Mouse (Mus musculus) T-cell, adult 2 months (primary cell): Measurements from ENCODE around the gene Cox4i2.
A peak's percentile ranks its signal among the peaks of the same experiment; 100 is the strongest.

ENCODE experiments used
- DNase-seq: peaks from one replicate; pipeline ENCODE4 v3.0.0; 2022; ENCODE audit warnings: low spot score

Cox4i2 gene

DNA sequence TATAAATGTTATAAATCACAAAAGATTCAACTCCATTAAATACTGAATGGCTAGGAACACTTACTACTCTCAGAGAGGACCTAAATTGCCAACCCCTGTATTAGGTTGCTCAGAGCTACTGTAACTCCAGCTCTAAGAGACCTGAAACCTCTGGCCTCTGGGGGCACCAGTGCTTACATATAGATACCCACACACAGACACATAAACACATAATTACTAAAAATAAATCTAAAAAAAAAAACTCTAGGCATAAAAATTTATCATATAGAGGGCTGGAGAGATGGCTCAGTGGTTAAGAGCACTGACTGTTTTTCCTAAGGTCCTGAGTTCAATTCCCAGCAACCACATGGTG, 46.8 kb downstream of the Cox4i2 start:
- no peak for DNase-seq

DNA sequence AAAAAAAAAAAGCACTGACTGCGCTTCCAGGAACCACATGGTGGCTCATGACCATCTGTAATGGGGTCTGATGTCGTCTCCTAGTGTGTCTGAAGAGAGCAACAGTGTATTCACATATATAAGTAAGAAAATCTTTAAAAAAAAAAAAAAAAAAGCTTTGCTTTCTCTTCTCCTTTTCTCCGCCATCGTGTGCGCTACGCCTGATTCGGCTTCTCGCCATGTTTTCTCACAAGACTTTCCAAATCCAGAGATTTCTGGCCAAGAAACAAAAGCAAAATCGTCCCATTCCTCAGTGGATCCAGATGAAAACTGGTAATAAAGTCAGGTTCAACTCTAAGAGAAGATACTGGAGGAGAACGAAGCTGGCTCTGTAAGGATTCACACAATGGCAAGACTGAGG, 48.3 kb downstream of the Cox4i2 start:
- no peak for DNase-seq

DNA sequence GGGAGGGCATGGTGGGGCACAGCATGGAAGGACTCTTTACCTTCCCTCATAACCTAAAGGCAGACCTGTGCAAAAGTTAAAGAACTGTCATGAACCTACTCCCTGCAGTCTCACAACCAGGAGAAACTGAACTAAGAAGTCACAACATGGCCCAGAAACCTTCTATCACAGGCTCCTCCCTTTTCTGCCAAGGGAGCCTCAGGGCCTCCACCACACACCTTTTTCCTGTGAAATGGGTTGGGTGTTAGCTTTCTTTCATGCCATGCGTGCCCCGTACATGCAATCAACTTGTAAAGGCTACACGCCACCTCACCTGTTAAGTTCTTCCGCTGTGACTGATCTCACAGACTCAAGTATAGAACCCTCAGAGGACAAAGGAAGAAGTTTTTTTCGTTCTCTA, 49.1 kb downstream of the Cox4i2 start:
- DNase-seq = peak; percentile 28

DNA sequence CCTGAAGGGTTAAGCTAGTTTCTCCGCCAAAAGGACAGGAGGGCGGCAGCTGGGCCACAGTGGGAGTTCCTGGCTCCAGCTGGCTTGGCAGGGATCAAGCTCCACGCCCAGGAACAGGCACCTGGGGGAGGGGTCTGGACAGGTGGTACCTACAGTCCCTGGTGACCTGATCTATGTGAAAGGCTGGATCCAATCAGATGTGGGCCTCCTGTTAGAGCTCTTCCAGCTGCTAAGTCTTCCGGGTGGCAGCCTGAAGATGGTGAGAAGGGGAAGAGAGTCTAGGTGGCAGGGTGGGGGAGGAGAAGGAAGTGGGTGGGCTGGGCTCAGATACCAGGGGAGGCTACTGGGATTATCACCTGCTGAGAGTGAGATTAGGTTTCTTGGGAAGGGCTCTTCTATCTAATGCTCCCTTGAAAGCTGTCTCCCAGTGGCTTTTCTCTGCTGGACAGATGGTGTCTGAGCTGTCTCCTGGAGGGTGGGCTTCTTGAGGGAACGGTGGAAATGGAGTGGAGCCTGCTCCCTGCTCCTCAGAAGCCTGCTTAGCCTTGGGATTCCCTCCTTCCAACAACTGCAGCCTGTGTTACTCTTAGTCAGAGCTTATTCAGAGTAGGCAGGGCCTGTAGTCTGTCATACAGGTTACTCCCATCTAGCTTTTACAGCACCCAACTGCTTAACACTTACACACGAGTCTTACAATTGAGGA, 50.6 kb downstream of the Cox4i2 start:
- DNase-seq = no peak

DNA sequence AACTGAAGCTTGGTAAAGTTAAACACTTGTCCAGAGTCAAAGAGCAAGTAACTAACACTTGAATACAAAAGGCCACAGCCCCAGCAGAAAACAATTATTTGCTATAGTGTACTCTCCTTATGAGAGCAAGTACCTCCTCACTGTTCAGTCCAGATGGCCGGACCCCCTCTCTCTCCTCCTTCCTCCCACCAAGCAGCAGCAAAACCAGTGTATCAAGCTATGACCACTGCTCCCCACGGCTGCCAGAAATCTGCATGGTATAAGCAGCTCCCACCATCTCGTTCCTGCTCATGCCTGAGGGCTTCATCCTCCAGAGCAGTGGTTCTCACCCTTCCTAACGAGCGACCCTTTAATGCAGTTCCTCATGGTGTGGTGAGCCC, 51.1 kb downstream of the Cox4i2 start:
- no peak for DNase-seq

DNA sequence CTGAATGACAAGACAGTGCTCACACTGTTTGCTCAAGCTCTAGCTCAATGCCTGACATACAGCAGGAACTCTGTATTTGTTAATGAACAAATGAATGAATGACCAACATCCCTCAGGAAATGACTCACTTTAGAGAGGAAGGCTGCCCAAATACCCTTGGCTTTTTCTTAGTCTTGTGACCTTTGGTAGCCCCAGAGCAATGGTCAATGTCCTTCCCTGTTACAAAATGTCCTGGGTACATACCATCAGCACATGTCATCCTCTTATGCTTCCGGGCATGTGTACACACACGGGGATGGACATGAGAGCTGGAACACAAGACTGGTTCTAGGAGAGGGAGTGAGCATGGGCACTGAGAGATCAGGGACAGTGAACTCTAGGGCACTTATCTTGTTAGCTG, 52.1 kb downstream of the Cox4i2 start:
- DNase-seq = no peak

DNA sequence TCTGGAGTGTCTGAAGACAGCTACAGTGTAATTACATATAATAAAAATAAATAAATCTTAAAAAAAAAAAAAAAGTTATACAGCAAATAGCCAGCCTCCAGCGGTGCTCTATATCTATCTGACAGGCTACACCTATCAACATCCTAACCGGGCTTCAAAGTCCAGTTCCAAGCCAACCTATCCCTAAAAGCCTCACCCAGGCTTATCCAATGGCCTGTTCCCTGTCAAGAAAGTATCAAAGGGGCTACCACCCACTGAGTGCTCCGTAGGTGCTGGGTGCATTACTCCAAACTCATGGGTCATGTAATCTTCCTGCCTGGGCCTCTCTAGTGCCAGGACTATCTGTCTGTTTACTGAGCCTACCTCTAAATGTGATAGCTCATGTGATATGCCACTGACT, 54.2 kb downstream of the Cox4i2 start:
- no peak for DNase-seq

DNA sequence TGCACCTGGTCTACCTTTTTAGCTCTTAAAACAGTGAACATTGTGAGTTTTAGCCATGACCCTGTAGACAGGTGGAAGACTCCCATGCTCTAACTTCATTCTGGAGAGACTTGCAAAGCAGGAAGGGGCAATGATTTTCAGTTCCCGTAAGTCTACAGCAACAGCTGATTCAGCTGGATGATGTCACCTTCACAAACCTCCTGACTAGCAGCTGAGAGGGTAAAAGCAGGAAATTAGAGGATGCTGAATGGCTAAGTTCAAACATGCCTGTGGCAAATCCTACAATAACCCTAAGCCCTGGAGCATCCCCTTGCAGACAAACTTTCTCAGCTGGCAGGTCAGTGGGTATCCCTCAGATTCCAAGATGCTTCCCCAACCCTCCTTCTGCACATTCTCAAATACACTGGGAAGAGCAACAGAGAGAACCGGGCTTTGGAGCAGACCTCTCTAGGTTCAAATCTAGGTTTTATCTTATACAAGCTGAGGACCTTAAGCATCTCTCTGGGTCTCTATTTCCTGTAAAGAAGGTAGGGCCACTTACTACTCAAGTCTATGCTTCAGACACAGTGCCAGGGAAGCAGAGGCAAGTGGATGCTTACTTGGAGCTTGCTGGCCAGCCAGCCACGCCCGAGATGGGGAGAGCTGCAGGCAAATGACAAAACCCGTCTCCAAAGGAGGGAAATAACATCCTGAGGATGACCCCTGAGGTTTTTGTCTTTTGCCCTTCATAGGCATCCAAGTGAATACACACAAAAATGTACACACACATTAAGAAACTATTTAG, 56.4 kb downstream of the Cox4i2 start:
- DNase-seq = peak; percentile 16

DNA sequence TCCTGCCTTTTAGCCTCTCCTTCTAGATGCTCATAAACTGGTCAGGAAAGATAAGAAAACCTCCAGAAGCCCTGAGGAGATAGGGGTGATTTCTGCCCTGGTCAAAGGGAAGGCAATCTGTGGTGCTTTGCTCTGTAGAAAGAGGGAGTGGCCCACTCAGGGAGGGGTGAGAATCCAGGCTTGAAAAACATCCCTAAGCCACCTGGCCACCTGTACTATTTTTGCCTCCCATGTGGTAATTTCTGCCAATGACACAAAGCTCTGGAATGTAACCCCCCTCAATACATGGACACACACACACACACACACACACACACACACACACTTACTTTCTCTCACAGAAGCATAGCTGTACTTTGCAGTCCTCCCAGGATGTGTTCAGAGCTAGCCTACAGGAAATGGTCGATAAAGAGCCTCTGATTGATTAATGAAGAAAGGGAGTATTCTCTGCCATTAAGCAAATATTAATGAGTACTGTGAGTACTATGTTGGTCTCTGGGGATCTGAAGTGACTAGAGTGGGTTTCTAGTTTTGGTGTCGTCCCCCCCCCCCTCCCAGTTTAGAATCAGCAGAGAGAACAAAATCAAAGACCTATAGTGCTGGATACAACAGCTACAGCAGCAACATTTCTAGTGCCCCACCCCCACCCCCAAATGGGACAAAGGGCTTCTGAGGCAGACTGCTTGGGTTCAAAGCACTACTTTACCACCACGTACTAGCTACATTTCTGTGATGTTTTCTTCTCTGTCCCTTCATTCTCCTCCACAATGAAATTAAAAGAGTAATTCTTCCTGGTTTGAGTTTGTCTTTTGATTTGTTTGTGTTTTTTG, 57.6 kb downstream of the Cox4i2 start:
- DNase-seq = no peak

DNA sequence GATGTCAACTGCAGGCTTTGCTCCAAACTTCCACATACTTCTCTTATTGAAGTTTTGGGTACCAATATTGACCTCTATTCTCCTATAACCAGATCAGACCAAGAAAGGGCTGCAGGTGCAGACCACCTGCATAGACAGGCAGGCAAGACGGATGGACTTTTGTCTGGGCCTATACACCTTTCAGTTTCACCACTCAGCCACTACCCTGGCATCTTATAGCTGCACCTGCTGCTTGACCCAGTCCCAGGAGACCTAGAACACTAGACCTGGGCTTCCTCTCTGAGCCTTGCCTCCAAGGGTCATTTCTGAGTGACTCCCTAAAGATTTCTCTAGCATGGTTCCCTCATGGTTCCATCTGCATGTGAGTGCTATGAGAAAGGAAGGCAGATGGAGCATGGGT, 59.3 kb downstream of the Cox4i2 start:
- no peak for DNase-seq

DNA sequence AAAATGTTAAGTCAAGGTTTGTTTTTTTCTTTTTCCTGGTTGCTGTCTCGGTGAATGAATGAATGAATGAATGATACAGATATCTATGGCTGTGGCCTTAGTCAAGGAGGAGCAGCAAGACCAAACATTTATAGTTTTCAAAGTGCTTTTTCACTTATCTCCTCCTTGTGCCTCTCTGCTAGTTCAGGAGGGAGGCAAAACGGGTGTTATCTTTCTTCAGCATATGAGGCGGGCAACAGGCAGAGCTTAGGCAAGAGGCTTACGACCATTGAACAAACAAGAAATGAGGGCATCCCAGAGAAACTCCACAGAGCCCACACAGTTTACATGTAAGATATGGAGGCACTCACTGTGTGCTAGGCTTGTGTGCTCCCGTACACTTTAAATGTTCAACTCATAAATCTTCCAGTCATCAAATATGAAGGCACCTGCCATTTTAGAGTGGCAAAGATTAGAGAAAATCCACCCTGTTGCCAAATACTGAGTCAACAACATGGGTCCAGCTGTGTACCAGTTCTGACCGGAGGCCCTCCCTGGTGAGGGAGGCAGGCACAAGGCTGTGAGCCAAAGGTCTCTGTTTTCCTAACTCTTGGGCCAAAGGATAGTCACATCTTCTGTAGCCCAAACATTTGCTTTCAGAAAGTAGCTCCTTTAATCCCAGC, 60.4 kb downstream of the Cox4i2 start:
- no peak for DNase-seq
